Mouse (Mus musculus): ENCODE results near the gene Ampd1. TPM values are rescaled to one million over a fixed set of nuclear protein-coding genes. Genes with fewer than 3 reads are reported as not detected.
"Not testable (repeated sequence)": the region's sequence is repeated elsewhere in the genome, so short reads cannot be mapped to it uniquely, and the experiment has no call there.

Ampd1 gene
- total RNA-seq, 2 experiments from 2014 or later = not detected

DNA sequence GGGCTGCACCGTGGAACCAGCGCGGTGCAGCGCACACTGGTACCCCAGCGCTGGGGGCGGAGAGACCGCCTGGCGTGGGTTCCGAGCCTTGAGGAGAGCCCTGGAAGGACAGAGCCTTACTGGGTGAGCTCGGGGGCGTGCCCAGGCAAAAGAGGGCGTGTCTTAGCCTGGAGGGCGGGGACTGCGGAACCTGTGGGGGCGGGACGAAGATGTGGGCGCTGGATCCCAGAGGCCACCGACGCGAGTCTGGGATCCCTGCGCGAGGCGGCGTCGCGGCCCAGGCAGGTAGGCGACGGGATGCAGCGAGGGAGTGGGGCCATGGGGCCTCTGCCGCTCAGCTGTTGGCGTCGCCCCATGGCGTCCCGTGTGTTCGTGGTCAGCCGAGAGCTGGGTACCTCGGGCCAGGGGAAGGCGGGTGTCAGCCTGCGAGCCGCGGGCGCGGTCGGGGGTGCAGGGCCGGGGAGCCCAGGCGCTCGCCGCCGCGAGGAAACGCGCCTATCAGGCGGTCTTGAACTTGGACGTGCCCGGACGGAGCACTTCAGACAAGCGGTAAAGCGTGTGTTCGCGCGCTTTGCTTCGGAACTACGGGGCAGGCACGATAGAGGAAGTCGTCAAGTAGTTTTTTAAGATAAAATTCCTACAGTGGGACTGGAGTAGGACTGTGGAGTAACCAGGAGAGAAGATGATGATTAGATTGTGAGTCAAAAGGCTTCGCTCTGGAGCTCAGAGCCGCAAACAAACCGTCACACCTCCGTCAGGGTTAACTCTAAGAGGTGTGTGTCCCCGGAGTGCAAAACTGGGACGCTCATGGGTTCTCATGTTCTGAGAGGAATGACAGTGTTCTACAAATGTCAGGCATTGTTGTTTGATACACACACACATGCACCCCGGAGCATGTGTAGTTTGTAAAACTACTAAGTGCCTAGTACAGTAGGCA, 28.9 kb downstream of the Ampd1 start, which contains the start of gene Dennd2c:
Gene Dennd2c (plus strand): TSS at position 151 of the 937 bp plus-strand sequence.
- DNase-seq (ENCODE audit: low spot score in 2 of 2) = peak; percentile 75

DNA sequence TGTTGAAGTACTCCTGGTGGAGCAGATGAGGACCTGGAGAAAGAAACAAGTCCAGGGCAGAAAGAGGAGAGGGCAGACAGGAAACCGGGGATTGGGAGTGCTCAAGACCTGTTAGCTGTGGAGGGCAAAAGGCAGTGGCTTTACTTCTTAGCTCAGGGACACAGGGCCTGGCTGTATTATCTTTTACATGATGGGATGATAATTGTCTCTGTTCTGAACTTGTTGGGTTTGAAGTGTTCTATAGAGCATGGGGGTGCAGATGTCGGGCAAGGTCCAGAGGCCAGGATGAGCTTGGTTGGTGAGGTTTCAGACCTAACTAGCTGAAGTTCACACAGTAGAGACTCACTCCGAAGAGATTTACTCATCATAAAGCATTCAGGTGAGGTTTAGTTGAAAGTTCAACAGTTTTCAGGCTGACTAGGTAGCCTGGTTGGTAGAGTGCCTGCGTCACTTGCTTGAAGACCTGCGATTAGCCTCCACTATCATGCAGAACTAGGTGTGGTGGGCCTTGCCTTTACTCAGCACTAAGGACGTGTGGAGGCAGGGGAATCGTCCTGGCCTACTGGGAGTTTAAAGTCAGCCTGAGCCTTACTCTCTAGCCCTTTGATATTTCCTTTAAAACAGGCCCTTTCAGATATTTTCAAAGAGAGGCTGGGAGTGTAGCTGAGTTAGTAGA, 33.9 kb downstream of the Ampd1 start:
- DNase-seq (ENCODE audit: low spot score in 2 of 2) = no peak

DNA sequence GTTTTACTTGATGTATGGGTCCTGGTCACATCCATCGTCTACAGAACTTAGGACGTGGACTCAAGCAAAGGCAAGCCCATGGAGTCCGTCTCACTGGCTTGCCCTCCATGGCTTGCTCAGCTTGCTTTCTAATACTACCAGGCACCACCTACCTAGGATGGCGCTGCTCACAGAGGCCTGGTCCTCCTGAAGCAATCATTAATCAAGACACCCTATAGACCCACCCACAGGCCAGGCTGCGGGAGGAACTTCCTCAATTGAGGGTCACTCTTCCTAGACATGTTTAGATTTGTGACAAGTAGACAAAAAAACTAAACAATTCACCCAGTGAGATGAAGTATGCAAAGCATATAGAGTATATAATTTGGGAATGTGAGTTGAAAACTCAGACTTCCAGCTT, 38.4 kb downstream of the Ampd1 start:
- no peak for DNase-seq (ENCODE audit: low spot score in 2 of 2)

DNA sequence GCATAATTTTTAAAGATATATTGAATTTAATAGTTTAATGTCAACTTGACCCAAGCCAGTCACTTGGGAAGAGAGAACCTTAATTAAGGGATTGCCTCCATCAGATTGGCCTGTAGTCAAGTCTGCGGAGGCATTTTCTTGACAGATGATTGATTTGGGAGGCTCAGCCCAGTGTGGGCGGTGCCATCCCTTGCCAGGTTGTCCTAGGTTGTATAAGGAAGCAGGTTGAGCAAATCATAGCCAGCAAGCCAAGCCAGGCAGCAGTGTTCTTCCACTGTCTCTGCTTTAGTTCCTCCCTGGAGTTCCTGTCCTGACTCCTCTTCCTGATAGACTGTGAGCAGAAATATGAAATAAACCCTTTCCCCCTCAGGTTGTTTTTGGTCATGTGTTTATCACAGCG, 49.8 kb downstream of the Ampd1 start:
- no peak for DNase-seq (ENCODE audit: low spot score in 2 of 2)

DNA sequence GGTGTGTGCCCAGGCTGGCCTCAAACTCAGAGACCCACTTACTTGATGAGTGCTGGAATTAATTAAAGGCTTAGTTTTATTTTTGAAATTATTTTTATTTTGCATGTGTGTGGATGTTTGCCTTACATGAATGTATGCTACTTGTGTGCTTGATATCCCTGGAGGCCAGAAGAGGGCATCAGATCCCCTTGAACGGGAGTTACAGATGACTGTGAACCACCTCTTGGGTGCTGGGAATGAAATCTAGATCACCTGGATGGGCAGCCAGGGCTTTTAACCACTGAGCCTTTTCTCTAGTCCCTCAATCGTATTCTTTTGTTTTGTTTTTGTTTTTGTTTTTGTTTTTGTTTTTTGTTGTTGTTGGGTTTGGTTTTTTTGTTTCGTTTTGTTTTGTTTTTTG, 52.3 kb downstream of the Ampd1 start:
- DNase-seq (ENCODE audit: low spot score in 2 of 2) = no peak

DNA sequence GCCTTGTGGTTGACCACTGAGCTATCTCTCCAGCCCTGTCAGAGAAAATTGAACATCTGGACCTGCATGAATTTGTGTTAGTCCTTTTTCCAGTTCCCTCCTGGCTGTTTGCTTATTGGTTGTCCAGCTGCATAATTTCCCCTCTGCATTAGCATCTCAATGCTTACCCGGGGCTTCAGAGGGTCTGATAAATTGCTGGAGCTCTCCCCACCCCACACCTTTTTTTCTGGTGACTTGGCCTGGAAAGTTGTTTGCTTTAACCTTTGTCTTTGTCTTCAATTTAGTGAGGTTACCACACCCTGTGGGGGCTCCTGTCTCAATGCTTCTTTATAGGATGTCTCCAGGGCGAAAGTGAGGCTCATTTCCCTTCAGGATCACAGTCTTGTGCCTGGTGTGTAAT, 53.4 kb downstream of the Ampd1 start:
- DNase-seq (ENCODE audit: low spot score in 2 of 2) = no peak

DNA sequence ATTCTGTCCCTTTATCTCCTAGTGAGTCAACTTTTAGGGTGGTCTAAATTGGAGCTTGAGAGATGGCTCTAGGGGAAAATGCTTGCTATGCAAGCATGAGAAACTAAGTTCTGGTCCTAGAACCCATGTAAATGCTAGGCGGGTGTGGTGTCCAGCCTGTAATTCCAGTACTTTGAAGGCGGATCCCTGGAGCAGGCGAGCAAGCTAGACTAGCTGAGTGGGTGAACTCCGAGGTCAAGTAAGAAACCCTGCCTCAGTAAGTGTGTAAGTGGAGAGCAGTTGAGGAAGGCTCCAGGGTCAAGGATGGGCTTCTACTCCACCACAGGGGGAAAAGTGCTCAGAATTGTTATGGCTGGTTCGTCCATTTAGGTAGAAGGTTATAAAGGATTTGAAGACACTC, 53.9 kb downstream of the Ampd1 start:
- DNase-seq (ENCODE audit: low spot score in 2 of 2) = no peak

DNA sequence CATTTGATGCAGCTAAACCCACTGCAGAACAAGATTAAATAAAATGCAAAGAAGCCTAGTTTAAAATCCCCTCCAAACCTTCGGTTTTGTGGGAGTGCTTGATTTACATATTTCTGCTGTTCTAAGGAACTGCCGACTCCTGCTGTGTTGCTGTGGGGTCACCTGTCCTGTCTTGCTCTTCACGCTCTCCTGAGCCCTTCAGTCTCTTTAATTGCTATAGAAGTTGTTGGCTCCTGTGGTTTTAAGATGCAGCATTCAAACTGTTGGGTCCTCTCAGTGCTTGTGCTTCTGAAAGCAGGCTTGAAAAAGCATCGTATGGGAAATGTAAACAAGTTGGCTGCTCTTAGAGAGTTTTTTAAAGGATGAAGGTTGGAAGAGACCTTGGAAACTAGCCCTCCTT, 54.4 kb downstream of the Ampd1 start:
- DNase-seq (ENCODE audit: low spot score in 2 of 2) = no peak

DNA sequence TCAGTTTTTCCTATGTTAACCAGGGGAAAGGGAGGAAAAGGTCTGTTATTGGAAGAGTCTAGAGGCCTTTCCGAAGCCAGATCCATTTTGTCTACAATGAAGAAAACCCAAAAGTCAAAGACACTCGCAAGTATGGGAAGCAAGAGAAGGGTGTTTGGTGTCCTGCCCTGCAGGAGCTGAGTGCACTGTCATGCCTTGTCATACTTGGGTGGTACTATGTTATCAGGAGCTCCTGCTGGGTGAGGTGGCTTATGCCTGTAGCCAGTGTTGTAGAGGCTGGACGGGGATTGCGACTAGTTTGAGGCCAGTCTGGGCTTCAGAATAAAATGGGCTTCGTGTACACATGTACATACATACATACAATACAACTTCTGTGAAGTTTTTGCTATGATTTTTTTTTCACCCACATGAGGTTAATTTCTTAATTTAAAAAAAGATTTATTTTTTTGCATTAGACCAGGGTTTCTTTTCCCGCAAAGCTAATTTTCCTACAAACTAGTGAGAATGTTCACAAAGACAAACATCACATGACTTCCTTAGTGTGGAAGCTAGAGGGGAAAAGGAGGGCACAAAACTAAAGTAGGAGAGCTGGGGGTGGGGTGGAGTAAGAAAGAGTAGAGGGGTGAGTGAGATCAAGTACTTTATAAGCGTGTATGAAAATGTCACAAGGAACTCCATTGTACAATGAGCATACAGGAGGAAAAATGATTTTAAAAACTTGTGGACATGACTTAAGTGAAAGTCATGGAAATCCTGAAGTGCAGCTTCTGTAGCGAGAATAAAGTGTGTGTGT, 55.7 kb downstream of the Ampd1 start:
- no peak for DNase-seq (ENCODE audit: low spot score in 2 of 2)

DNA sequence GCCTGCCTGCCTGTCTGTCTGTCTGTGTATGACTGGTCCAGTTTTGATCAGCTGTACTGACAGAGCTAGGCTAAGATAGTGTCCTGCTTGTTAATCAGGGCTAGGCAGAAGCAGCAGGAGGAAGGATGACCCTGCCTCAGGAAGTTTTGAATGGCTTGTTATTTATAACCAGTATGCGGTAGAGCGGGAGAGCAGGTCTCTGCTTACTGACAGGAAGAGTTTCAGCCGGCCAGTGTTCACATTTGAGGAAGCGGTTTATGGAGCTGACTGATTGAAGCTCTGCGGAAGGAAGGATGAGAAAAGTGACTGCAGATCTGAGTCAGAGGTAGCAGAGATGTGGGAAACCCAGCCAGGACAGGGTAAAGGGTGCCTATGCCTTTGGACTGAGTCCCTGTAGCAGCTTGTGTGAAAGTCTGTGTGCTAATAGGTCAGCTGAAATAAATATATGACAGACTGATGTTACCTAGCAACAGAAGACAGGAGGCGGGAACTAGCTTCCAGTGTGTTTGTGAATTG, 56.5 kb downstream of the Ampd1 start:
- DNase-seq (ENCODE audit: low spot score in 2 of 2) = peak; percentile 16 to 24

DNA sequence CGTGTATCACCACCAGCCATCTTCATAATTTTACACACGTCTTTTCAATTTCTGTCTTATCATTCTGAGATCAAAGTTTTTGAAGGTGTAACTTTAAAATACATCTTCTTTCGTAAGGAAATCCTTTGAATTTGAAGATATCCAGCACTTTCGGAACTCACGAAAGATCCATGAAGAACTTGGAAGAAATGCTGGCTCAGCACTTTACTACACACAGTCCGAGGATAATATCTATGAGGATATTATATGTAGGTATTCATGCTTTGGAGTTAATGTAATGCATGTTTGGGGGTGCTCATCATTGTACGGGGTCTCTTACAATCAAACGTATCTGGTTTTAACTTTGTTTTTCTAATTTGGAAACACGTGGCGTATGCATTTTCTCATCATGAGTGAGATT, 59.3 kb downstream of the Ampd1 start:
- no peak for DNase-seq (ENCODE audit: low spot score in 2 of 2)

DNA sequence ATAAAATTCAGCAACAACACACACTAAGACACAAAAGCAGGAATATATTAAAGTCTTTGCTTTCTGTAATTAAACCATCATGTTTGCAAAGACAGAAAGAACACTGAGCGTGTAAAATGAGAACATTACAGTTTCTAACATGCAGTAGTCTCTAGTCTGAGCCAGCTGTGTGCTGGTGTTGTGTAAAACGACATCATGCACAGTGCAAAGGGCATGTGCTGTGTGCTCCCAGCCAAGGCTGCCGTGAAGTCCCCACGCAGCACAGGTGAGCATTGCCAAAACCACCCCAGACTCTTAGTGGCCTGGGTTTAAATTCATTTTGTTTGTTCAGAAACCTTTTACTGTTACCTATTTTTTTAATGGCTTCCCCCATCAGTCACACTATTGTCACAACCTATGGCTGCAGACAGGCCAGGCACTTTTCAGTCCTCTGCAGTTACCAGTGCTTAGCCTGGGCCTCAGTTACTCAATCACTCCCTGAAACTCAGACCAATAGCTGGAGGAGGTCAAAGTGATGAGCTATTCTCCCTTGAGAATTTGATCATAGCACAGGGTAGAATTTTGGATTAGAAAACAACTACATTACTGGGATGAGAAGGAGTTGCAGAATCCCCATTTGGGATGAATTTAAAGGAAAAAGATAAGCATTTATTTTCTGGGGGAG, 62.7 kb downstream of the Ampd1 start:
- no peak for DNase-seq (ENCODE audit: low spot score in 2 of 2)

DNA sequence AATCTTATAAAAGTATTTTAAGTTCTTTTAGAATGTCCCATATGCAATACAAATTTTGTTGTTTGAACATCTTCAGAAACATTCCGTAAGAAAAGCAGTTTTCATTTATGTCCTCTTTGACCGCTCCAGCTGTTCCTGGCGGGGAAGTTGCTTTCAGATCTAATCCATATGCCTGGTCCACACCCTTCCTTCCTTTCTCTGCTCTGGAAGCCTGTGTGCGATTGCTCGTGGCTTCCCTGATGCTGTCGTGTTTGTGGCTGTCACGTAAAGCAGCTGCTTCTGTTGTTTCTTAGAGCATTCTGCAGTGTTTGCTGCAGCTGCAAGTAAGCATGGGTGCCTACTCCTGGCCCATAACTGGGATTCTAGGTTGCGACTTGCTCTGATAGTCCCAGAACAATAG, 65.2 kb downstream of the Ampd1 start:
- no peak for DNase-seq (ENCODE audit: low spot score in 2 of 2)

DNA sequence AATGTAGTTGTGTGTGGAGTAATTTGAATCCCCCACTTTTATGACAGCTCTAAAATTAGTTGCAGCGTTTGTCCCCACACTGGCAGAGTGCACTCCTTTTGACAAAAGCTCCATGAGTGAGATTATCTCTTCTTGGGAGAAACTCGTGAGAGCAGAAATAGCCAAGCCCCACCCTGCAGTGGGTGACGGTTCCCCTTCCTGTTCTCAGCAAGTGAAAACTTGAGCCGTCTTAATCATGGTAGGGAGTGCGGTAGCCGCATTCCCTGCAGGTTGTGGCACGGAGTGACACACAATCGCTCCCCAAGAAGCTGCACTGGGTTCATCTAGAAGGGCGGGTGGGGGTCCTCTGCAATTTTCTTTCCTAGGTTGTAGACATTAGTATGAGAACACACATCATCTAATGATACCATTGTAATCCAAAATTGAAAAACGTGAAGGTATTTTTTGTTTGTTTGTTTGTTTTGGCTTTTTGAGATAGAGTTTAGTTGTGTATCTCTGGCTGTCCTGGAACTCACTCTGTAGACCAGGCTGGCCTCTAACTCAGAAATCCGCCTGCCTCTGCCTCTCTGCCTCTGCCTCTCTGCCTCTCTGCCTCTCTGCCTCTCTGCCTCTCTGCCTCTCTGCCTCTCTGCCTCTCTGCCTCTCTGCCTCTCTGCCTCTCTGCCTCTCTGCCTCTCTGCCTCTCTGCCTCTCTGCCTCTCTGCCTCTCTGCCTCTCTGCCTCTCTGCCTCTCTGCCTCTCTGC, 66.5 kb downstream of the Ampd1 start:
- not testable (repeated sequence) for DNase-seq (ENCODE audit: low spot score in 2 of 2)

DNA sequence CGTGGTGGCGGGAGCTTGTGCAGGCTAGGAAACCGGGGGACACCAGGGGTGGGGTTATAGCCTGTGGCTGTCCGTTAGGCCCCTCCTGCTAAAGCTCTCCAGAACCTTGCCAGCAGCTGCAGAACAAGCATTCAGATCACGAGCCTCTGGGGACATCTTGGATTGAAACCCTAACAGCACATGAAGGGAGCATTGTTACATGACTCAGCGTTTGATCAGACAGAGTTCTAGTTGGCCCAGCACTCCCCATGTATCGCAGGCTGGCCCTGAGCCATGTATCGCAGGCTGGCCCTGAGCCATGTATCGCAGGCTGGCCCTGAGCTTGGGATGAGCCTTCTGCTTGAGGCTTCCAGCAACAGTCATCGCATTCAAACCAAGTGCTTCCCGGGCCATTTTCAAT, 67.5 kb downstream of the Ampd1 start:
- DNase-seq (ENCODE audit: low spot score in 2 of 2) = no peak

DNA sequence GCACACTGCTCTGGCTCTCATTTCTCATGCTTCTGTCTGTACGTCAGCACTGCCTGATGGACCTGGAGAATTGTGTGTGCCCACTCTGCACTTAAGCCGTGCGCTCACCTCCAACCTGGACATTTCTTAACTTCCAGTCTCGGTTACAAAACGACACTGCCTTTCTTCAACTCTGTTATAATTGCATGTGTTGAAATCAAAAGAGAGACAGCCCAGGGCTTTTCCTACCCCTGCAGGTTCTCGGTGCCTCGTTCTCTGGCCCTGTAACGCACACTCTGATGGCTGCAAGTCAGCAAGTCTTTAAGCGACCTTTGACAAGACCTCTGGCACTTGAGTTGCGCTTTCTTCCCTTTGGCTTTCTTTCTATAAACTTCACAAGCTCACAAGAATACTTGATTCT, 68.6 kb downstream of the Ampd1 start:
- DNase-seq (ENCODE audit: low spot score in 2 of 2) = no peak

DNA sequence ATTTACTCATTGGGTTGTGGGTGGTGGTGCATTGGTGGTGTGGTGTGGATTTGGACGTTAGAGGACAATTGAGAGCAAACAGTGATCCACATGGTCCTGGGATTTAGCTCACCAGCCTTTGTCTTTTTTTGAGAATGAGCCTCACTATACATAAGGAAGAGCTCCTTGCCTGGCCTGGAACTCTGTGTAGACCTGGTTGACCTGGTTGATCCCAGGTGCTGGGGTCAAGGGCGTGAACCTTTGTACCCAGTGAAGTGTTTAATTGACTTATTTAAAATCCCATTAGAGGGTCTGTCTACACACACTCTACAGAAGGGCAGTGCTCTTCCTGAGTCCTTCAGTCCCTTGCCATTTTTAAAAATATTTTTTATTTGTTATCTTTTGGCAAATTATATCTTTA, 71.5 kb downstream of the Ampd1 start:
- DNase-seq (ENCODE audit: low spot score in 2 of 2) = no peak

DNA sequence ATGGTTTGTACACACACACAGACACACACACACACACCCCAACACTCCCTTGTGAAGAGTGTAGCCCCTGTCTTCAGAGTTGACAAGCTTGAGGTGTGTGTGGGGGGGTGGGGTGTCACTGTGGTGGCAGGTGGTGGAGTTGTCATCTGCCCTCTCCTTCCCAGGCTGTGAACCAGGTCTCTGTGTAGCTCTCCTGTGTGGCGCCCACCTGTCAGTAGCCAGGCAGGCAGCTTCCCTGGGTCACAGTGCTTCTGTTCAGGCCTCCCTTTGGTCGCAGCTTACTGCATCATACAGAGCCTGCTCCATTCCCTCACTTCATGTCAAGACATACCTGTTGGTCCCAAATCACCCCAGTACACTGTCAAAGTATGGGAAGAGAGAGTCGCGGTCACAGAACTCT, 72.0 kb downstream of the Ampd1 start:
- DNase-seq (ENCODE audit: low spot score in 2 of 2) = no peak

DNA sequence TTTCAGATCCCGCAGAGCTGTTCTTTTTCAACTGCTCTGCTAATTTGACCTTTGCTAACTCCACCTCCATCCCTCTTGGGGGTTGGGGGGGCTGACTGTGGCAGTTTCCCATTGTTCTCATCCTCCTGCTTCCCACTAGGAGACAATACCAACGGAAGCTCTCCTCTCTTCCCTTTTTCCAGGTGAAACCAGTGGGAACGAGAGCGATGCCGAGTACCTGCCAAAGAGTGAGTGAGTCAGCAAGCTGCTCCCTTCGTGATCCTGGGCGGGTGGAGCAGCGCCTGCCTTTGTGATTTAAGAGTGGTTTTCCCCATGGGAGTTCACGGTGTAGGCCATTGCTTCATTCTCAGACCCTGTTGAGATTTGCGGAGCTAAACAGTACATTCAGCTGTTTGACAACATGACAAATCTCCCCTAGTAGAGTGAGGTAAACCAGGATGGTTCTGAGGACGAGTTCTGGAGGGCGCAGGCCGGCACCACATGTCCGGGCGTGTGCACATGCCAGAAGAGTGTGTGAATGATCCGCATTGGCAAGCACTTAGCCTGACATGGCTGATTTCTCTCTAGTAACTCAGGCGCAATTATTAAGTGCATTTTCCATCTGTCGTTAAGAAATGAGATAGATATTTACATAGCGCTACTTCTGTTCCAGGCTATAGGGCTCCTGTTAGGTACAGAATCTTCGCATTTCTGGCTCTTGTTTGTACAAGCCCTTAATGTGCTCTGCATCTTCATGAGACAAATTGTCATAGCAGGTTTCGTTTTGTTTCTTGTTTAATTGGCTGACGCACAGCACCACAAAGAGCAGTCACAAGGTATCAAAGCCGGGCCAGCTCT, 72.7 kb downstream of the Ampd1 start:
- DNase-seq (ENCODE audit: low spot score in 2 of 2) = no peak
